ENCODE assay signal across 15 mouse cellular contexts in genomic region chr15:44897572-44897971, GRCm38 (mm10).
"Had no signal": no experiment of that assay in that cellular context is flagged by ENCODE, and none has a peak within 500 bp of the region (broad histone marks: within the 10 kb centered on the region; RNA-seq: fewer than 3 reads in every experiment).

No protein-coding gene starts in this region.

- H3K9ac ChIP-seq: lung, embryonic 14.5 days; midbrain, embryonic 13.5 days; midbrain, embryonic 15.5 days; neural tube, embryonic 12.5 days; stomach, embryonic 15.5 days had no signal

- H3K4me1 ChIP-seq: midbrain, embryonic 13.5 days; midbrain, embryonic 15.5 days; neural tube, embryonic 12.5 days; stomach, embryonic 15.5 days had no signal

- H3K4me3 ChIP-seq: megakaryocyte, embryonic 14.5 days; midbrain, embryonic 13.5 days; midbrain, embryonic 15.5 days; neural tube, embryonic 12.5 days; stomach, embryonic 15.5 days had no signal

- H3K4me2 ChIP-seq: lung, embryonic 14.5 days; midbrain, embryonic 11.5 days; midbrain, embryonic 13.5 days; midbrain, embryonic 15.5 days; neural tube, embryonic 12.5 days; stomach, embryonic 15.5 days had no signal

- DNase-seq: lung, adult 18-20 months; lung, embryonic 14.5 days; lung, postnatal 10 days; lung, postnatal 4 days; right cerebral cortex, postnatal 14 days; thymus, adult 18-20 months; thymus, postnatal 14 days; thymus, postnatal 36 days had no signal

- ATAC-seq: midbrain, embryonic 13.5 days; midbrain, embryonic 15.5 days had no signal

- H3K9me3 ChIP-seq: megakaryocyte, embryonic 14.5 days; midbrain, embryonic 13.5 days; midbrain, embryonic 15.5 days; neural tube, embryonic 12.5 days; stomach, embryonic 15.5 days had no signal

- H3K27ac ChIP-seq: midbrain, embryonic 13.5 days; midbrain, embryonic 15.5 days; neural tube, embryonic 12.5 days; stomach, embryonic 15.5 days; stomach, postnatal 0 days had no signal

- H3K27me3 ChIP-seq: megakaryocyte, embryonic 14.5 days; midbrain, embryonic 13.5 days; midbrain, embryonic 15.5 days; neural tube, embryonic 12.5 days; stomach, embryonic 15.5 days had no signal

- H3K36me3 ChIP-seq: midbrain, embryonic 13.5 days; midbrain, embryonic 15.5 days; neural tube, embryonic 12.5 days; stomach, embryonic 15.5 days had no signal
